Mouse (Mus musculus) layer of hippocampus, adult 8-10 months (tissue): ENCODE results near the gene Adcy3. TPM values are rescaled to one million over a fixed set of nuclear protein-coding genes. Genes with fewer than 3 reads are reported as not detected.

ENCODE experiments used
- DNase-seq, 2 experiments: peaks; one replicate each; pipeline ENCODE4 v3.0.0; 2022; ENCODE audit warnings: low spot score in 2 of 2
- total RNA-seq, 4 experiments: library from RNA; stranded (reverse); gene quantifications; 2 replicates each; pipeline ENCODE4 v1.2.4; 2022

The Adcy3 gene
- total RNA-seq, 4 experiments from 2014 or later: 45.8 to 57.2 (median 51.6) TPM

DNA sequence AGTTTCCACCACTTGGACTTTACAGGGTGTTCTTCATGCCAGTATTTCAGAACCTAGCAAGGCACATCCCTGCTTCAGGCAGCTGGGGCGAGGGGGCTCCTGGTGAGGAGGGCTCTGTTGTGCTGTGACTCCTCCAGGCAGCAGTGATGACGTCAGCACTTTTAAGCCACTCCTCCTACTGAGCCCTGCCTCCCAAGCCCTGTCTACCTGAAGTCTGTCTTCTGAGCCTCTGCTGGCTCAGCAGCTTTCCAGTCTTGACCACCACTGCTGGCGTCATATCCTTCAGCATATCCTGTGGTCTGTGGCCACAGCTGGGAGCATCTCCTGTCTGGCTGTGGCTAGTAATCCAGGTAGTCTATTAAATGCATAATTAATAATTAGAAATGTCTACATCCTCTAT lies 47.6 kb downstream of the Adcy3 start:
- DNase-seq: no peak

DNA sequence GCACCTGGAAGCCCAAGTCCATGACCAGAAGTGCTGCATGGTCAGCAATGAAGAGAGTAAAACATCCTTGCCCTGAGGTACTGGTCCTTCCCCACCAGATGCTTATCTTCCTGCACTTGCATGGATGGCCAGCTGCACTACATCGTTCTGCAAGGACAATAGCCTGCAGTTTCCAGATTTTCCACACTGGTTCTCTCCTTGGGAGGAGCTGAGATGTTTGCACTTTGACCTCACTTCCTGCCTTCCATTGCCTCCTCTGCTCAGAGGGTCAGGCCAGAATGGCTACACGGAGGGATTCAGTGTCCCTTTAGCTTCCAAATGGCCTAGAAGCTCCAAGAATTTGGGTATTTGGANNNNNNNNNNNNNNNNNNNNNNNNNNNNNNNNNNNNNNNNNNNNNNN lies 51.7 kb downstream of the Adcy3 start:
- DNase-seq: no peak

DNA sequence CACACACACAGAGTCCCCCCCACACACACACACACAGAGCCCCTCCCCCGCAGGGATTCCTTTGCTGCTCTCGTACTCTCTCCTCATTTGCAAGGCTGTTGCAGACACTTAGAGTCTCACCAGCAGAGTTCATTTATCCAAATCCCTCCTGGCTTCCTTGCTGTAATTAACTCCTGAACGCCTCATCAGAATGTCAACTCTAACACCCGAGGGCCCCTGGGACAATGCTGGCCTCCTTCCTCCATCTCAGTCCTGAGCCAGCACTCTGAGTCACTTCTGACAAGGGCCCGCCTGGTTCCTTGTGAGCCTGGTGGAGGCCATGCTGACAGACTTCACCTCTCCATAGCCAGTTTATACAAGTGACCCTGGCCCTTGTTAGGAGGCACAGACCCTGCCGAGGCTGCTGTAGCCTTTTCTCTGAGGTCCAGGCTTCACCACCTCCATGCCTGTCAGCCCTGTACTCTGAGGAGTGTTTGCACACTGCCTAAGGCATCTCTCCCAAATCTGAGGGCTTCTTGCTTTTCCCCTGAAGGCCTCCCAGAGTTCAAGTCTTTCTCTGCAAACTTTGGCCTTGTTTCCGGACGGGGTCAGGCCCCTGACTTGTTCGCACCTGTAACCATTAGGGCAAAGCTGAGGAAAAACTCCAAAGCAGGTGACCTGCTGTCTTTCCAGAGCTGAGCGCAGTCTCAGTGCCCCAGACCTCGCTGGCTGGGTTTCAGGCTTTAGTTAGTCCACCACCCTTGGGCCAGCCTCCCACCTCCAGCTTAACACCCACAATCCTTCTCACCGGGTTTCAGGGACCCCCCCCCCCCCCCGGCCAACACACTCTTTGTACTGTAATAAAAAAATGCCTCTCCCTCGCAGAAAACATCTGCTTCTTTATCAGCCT lies 55.5 kb downstream of the Adcy3 start:
- DNase-seq: no peak

DNA sequence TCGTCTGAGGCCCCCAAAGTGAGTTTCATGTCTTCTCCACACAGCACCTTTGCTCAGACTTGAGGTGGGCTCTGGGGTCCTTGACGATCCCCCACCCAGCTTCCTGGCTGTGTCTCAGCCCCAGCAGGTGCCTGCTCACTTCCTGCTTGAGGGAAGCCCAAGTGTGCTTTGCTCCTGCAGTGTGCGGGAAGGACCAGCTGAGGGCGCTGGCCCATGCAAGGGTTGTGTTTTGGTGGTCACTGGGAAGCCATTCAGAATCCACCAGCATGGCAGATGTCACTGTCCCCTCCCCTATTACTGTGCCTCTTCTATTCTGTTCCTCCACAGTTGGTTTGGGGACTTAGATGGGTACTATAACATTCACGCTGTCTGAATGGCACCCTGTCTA lies 56.2 kb downstream of the Adcy3 start:
- DNase-seq: no peak

DNA sequence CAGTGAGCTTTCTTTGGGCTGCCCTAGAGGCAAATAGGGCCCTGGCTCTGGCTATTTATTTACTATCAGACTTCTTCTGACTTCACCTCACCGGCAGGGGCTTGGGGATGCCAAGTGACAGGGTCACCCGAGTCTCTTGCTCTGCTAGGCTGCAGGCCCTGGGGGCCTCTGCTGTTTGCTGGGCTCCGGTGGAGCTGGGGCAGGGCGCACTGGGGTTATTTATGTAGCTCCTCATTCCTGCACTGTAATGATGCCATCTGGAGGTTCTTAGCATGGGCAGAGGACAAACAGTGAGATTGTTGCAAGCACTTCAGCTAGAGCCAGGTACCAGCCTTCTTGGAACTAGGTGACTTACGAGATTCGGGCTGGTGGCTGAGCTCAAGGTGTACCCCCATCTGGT lies 59.6 kb downstream of the Adcy3 start:
- no peak for DNase-seq

DNA sequence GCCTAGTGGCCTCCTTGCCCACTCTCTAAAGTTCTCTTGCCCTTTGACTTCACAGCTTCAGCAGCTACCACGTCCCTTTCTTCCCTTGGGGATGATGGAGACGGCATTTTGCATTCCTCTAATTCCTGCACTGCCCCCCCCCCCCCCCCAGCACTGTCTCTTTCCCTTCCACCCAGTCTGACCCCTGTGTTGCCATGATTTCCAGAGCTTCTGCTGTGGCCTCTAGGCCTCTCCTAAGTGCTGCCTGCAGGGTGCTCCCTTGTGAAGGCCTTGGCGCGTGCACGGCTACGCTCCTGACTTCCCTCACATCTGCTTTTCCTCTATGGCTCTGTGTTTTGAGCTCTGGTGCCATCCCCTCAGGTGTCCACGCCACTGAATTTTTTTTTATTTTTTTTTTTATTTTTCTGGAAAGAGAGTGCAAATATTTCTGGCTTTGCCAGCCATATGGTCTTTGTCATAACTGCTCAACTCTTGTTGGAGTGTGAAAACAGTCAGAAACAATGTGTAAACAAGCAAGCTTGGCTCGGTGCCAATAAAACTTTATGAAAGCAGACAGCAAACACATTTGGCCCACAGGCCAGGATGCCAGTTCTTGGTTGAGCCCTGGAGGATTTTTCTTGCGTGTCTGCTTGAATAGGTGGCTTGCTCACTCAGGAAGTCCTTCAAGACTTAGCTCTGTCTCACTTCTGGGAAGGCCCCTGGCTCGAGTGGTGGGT lies 60.3 kb downstream of the Adcy3 start:
- no peak for DNase-seq

DNA sequence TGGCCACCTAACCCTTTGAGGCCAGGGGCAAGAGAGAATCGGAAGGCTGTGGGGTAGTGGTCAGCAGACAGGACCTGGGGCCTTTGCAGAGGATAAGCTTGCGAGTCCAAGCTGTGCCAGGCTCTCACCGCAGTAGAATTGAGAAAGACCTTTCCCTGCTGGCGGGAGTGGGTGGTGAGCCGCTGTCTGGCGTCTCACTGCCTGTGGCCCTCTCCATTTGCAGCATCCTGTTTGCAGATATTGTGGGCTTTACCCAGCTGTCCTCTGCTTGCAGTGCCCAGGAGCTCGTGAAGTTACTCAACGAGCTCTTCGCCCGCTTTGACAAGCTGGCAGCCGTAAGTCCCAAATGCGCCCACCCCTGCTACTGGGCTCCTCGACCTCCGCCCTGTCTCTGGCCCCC lies 61.7 kb downstream of the Adcy3 start:
- peak; percentile 54 for DNase-seq

DNA sequence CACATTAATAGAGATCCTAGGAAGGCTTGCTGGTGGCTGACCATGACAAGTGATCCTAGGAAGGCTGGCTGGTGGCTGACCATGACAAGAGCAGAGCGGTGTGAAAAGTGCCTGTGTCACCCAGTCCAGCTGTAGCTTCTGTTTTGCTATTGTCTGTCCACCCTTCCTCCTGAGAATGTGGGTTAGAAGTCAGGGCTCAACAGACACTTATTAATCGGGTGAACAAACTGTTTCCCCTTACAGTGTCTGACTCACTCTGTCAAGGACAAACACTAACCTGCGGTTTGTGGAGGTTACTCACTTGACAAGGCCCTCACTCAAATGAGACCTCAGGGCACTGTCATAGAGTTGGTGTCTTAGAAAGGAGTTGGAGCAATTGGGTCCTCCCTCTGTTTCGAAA lies 65.8 kb downstream of the Adcy3 start:
- DNase-seq: no peak

DNA sequence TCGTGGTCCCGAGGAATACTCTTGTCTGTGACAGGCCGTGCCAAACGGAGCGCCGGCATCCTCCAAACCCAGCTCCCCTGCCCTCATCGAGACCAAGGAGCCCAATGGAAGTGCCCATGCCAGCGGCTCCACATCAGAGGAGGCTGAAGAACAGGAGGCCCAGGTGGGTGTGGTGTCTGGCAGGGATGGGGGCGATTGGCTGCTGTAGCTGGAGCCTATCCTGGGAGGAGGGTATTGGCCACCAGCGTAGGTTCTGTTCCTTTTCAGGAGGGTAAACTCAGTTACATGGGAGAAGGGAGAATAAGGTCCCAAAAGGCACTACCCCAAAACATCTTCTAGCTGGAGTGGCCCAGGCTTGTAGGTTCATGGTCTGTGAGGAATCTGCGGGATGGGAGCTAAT lies 66.4 kb downstream of the Adcy3 start:
- DNase-seq: no peak

DNA sequence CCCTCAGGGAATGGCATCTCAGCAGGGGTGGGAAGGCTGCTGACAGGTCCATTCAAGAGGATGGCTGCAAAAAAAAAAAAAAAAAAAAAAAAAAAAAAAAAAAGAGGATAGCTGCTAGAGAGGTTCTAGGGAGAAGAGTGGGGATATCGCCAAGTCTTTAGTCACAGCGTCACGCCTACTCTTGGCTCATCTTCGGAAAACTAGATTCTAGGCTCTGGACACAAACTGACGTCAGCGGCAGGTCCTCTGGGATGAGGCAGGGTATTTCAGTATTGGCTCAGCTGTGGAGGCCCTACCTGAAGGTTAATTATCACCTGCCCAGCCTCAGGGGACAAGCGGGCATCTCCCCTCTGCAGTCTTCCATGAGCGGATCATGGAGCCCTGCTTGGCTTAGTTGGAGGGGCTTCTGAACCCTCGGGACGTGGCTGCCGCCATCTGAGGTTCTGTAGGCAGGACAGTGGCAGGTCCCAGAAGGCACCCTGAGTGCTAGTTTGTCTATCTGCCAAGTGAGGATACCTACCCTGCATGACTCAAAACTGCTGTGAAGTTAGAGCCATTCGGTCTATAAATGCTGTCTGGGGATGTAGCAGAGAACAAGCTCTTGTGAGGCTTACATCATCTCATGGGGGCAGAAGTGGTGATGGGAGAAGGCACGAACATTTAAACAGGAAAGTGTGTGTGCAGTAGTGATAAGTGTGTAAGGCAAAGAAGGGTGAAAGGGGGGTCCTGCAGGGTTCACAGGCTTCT lies 68.7 kb downstream of the Adcy3 start:
- DNase-seq: peak in 1 of 2 experiments; percentile 68

DNA sequence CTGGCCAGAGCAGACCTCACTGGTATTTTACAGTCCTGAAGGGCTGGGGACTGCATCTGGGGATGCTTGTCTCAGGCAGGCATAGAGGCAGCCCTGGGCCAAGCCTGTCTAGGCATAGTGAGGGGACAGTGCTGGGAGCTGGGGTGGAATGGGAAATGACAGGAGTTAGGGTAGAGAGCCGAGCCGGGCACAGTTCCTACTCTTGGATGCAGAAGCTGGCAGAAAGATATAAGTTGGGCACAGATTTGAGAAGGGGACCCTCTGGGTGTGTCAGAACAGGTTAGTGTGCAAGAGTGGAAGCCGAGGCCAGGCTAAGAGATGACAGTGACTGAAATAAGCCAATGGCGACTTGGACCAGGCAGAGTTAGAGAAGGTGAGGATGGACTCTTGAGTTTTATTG lies 69.3 kb downstream of the Adcy3 start:
- DNase-seq: no peak

DNA sequence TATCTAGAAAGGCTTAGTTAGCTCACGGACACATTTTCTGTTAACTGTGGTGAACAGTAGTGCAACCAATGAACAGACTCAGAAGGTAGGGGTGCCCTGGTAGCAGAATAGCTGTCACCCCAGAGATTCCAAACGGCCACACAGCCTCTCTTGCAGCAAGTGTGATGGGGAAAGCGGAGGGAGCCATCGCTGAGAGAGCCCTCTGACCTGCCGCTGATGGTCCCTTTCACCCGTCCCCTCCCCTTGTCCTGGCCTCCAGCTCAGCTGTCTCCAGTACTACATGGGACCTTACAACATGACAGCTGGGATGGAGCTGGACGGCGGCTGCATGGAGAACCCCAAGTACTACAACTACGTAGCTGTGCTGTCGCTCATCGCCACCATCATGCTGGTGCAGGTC lies 73.2 kb downstream of the Adcy3 start:
- no peak for DNase-seq

DNA sequence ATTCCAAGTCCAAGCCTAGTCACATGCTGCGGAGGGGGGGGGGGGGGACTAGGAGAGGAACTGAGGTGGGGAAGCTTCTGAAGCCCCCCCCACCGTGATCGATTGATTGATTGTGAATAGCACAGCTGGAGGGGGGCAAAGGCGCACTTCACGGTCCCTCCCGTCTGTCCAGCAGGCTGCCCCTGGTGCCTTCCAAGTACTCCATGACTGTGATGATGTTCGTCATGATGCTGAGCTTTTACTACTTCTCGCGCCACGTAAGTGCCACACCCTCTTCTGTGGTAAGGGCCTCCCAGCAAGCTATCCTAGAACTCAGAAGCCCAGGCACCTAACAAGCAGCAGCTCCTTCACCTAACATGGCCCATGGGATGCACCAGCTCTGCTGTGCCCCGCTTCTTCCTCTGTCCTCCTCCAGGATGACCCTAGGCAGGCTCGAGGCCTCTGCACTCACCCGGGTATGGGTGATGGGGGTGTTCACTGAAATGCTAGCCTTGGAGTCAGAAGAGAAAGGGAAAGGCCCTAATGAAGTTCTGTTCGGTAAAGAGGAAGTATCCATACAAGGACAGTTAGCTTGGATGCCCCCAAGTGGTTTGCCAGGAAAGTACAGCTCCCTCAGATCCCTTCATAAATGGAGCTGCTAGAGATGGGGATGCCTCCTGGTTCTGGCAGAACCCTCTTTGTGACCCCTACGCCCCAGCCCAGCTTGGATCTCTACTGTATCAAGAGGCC lies 75.7 kb downstream of the Adcy3 start:
- peak in 1 of 2 experiments; percentile 63 for DNase-seq

DNA sequence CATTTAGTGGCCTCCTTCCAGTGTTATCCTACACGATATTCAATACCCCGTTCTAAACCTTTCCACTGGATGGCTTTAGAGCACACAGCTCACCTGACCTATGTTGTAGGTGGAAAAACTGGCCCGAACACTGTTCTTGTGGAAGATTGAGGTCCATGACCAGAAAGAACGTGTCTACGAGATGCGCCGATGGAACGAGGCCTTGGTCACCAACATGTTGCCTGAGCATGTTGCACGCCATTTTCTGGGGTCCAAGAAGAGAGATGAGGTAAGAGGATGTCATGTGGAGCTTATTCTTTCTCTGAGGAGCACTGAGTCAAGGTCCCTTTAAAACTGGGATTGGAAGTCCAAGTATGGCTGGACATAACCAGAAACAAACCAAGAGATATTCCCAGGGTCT lies 76.3 kb downstream of the Adcy3 start:
- no peak for DNase-seq

DNA sequence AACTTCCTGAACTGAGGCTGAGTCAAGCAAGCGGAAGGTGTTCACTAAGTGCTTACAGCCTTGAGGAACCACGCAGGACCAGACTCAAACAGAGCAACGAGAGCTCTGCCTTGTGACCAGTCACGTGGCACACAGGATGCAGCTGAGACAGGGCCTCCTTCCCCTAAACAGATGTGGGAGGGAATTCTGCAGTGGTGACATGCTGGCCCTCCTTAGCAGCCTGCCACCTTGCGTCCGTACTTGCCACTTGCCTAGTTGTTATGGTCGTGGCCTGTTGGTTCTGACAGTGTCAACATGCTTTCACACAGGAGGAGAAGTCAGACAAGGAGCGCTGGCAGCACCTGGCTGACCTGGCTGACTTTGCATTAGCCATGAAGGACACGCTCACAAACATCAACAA lies 78.3 kb downstream of the Adcy3 start:
- DNase-seq: no peak

DNA sequence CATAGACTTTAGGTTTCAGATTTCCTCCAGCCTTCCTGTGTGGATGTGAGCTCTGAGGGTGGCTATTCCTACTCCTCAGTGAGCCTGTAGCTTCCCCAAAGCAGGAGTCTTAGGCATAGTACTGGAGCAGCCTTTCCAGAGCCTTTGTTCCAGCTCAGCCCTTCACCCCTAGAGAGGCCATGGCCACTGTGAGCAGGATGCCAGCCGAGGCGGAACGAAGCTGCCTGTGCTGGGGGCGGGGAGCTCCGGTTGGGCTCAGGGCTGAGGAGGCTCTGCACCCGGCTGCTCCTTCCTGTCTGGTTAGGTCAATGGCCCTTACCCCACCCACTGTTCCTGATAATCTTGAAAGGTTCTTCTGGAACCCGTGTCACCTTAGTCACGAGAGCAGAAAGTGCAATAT lies 80.0 kb downstream of the Adcy3 start:
- DNase-seq: no peak

DNA sequence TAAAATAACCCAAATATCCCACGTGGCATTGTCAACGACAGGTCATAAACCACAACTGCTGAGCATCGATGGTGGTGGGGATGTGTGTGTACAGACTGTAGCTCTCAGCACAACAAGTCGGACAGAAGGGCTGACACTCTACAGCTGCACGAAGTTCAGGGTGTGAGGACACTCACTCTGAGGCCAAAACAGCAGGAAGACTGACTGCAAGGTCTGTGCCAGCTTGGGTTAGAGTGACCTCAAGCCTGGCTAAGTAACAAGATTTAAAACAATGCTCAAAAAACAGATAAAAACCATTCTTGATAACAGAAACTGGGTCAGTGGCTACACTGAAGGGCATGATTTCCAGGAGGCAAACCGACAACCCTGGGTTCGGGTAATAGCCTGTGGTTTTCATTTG lies 97.3 kb downstream of the Adcy3 start:
- no peak for DNase-seq

DNA sequence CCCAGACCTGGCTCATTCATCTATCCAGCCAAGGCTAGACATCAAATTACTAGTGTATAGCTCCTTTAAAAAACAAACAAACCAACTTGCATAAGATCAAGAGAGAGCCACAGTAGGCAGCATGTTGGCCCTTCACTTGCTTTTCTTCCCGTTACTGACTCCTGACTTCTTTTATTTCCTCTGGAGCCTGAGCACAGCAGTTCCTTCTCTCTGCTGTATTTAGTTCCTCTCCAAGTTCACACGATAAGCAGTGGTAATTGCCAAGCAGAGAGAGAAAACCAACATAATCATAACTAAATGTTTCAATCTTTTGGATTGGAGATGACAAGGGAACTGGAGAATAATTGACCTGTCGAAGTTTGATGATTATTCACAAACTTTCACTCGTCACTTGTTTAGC lies 99.9 kb downstream of the Adcy3 start:
- DNase-seq: no peak

DNA sequence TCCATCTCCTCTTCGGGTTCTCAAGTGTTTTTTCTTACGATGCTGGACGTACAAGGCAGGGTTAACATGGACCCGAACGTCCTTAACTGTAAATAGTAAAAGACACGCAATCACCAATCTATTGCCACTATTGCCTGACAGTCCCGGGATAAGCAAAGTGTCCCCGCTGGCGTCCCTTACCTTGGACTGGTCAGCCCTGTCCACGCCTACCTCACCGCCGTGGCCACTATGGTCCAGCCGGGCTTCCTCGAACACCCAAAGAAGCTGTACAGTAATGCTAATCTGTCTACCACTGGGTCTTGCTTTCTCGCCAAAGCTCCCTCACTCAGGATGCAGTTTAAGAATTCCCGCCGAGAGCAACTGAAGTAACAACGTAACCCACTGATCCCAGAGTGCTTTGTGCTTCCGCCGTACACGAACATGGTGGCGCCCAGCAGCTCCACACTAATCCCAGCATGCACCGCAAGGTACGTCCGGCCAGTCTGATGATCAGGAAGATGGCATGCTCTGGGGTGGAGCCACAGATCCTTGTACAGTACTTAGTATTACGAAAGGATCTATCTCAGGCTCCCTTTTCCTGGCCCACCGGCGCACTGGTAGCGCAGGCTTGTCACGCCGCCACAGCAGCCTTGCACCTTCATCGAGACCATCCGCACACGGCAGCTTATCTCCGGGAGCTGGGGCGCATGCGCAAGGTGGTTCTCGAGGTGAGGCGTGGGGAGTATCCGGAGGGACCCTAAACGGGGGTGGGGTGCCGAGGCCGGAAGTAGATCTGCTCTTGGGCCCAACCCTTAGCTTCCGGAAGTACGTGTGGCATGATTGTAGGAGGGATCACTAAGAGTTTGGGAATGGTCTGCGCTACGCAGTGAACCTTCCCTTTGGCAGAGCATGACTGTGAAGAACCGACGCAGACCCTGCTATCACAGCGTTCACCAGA lies 100.9 kb downstream of the Adcy3 start, which contains the start of the genes Ptrhd1 and Cenpo:
Gene Ptrhd1, plus strand, starts transcription at position 456 of the 937 bp plus-strand sequence.
Gene Cenpo, minus strand, starts transcription at position 723 of the 937 bp plus-strand sequence.
- DNase-seq: peak; percentile 96 to 98

DNA sequence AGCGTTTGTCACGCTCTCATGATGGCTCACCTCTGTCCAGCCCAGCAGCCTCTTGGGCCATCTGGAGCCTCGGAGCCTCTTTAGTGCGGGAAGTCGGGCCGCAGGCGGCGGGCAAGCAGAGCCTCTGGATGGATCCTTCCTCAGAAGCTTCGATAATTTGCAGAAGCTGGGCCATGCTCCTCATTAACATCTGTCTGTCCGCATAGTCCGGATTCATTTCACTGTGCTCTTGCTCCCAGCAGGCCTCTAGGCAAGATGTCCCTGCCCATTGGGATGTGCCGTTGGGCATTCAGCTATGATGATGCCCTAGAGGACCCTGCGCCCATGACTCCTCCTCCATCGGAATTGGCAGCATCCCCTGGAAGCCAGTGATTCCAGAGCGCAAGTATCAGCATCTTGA lies 104.6 kb downstream of the Adcy3 start:
- DNase-seq: no peak
